Mouse (Mus musculus): ENCODE measurements at regions not wholly inside any gene's neighbourhood (a gene's known extent, or its start where the extent isn't known, plus 50 kb on each side); places are given as distances from the start of the nearest gene placed in this dataset.

DNA sequence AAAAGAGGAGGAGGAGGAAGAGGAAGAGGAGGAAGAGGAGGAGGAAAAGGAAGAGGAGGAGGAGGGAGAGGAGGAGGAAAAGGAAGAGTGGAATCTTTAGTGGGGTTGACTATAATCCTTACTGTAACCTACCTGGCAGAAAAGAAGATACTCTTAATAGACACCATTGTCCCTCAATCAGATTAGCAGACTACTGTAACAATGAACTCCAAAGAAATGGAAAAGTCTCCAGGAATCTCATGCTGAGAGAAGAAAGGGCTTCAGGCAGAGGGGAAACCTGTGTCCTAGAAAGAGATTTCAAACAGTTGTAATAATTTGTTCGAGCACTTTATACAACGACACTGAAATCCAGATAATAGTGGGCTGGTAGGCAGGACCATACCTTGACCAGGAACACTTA is 87.6 kb upstream of the Chd2 start:
- TF ChIP-seq POLR2A (IDR thresholded peaks at IDR 0.05; ENCODE audit: low read depth, low read length) = no peak
- no peak for TF ChIP-seq CTCF (IDR thresholded peaks at IDR 0.05; ENCODE audit: extremely low read depth, insufficient read length, insufficient replicate concordance, low read depth, low read length)

Measured in small intestine, adult 2 months (tissue).